Mouse (Mus musculus) brain, embryonic 14.5 days (tissue): ENCODE data around the gene Gimap4. TPM values are rescaled to one million over a fixed set of nuclear protein-coding genes. Genes with fewer than 3 reads are reported as not detected.
A peak's percentile ranks its signal among the peaks of the same experiment; 100 is the strongest.

ENCODE experiments used
- DNase-seq: peaks from one replicate; pipeline ENCODE4 v3.0.0-alpha.2; 2011; ENCODE audit warnings: low read depth
- CTCF ChIP-seq: fragments of 200-500 bp; IDR thresholded peaks from 2 replicates; pipeline ENCODE4 v1.5.1; 2012; ENCODE audit warnings: inconsistent platforms, mild to moderate bottlenecking, moderate library complexity, borderline replicate concordance; ENCODE audit not compliant: insufficient read depth, insufficient read length; ENCODE audit errors: extremely low read depth
- POLR2A ChIP-seq: fragments of 200-500 bp; IDR thresholded peaks from 2 replicates; pipeline ENCODE4 v1.6.1; 2012; ENCODE audit warnings: mild to moderate bottlenecking, inconsistent platforms, borderline replicate concordance; ENCODE audit not compliant: poor library complexity, insufficient read depth, insufficient read length, severe bottlenecking; ENCODE audit errors: extremely low read depth
- polyA plus RNA-seq: library from polyadenylated mRNA; depleted of rRNA; stranded (reverse); fragments of >200 nt; gene quantifications from 2 replicates; pipeline ENCODE4 v1.2.3, GENCODE M21; 2012

Gimap4 gene
- polyA plus RNA-seq, 1 experiment, result 1.6 TPM

DNA sequence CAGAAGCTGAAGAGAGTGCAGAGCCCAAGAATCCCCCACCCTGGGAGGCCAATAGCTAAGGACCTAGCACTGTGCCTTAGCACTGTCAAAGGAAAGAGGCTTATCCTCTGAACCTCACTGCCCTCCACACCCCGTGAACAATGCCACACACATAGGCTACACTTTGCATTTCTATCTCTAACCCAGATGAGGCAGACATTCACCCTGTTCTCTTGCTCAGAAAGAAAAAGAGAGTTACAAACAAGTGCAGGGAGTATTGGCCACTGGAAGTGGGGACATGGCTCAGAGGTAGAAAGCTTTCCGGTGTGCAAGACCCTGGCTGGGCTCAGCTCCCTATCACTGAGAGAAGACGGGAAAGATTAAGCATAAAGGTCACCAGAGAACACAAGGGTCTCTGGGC lies 21.8 kb downstream of the Gimap4 start:
- TF ChIP-seq CTCF, result no peak
- no peak for TF ChIP-seq POLR2A
- DNase-seq, result no peak

DNA sequence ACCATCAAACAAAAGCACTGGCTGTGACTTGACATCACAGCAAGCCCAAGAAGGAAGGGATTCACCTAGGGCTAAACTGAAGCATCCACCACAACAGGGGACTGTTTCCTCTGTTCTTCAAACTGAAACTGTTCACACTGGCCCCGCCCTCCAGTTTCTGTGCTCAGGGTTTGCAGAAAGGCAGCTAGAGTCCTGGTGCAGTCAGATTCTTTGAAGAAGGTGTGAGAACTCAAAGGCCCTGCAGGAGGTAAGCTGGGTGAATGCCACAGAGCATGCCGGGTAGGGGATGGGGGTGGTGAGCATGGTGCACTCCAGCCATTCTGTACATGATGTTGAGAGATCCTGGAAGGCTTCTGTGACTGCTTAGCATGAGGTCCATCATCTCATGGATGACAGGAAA lies 34.1 kb downstream of the Gimap4 start, which contains the start of the genes Gm28053 and Gimap7:
TSS of gene Gm28053 (plus strand) at position 153 of the 400 bp plus-strand sequence.
TSS of gene Gimap7 (plus strand) at position 167 of the 400 bp plus-strand sequence.
- no peak for DNase-seq
- TF ChIP-seq CTCF (no peak), POLR2A (no peak)

DNA sequence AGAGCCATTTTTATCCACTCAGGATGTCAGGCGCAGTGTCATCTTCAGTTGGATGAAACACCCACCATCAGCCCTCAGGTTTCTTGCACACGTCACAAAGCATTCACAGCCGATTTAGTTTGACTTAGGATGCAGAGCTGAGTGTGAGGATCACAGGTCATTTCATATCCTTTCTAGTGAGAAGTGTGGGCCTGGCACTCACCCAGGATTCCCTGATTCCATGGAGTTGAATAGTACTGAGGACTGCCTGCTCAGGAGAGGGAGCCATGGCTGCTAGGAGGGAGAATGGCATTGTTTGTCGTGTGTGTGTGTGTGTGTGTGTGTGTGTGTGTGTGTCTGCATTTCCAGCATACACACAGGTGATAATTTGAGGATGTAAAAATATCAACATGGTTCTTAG lies 36.0 kb downstream of the Gimap4 start:
- no peak for TF ChIP-seq CTCF
- TF ChIP-seq POLR2A, result no peak
- no peak for DNase-seq

DNA sequence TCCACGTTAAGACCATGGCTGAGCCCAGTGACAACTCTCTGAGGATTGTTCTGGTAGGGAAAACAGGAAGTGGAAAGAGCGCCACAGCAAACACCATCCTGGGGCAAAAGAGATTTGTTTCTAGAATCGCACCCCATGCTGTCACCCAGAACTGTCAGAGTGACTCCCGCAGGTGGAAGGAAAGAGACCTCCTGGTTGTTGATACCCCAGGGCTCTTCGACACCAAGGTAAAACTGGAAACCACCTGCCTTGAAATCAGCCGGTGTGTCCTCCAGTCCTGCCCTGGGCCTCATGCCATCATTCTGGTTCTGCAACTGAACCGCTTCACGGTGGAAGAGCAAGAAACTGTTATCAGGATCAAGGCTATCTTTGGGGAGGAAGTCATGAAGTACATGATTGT lies 39.1 kb downstream of the Gimap4 start:
- TF ChIP-seq CTCF (no peak), POLR2A (no peak)
- DNase-seq, result no peak

DNA sequence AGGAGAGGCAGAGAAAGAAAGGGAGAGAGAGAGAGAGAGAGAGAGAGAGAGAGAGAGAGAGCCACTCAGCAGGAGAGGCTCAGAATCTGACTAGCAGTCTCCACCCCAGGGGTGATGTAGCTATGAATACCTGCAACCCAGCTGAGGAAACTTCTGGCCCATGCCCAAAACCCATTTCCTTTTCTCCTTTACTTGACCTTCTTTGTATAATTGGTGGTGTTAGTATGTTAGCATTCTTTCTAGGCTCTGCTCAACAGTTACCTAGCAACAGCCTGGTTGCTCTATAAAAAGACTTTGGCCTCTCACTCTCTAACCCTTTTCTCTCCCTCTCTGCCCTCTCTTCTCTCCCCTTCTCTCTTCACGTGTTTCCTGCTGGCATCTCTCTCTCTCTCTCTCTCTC lies 41.1 kb downstream of the Gimap4 start:
- peak; percentile 70 for DNase-seq
- TF ChIP-seq POLR2A (no peak), CTCF (no peak)

DNA sequence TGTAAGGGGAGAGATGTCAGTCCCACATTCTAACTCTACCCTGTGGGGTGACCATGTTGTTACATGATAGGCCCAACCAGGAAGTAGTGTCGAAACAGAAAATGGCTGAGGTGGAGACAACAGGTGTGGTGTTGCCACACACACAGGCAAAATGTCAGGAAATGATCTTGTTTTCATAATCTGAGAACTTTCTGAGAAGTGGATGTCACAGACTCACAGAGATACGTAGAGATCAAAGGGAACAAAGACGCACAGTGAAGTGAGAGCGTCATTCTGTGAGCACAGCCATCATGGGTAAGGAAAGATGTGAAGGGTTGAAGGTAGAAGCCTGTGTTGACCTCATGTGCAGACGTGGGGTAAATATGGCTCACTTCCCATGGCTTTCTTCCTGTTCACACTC lies 43.4 kb downstream of the Gimap4 start:
- no peak for DNase-seq
- TF ChIP-seq CTCF (no peak), POLR2A (no peak)

DNA sequence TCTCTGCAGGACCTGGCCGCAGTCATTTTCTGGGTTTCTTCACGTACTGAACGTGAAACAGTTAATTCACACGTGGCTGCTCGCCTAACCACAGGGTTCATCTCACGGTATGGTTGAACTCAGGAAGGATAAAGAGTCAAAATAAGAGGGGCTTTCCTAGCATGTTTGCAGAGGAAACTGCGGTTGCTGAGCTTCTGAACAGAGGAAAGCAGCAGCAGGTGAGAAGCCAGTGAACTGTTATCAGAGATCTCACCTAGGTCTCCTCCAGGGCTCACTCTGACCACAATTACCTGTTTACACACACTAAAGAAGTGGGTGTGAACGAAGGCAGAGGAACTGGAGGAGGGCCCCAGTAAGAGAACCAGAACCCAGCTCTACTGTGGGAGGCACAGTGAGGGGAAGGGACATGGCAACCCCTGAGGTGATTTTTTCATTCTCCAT lies 48.5 kb downstream of the Gimap4 start:
- DNase-seq, result no peak
- TF ChIP-seq CTCF (no peak), POLR2A (no peak)

DNA sequence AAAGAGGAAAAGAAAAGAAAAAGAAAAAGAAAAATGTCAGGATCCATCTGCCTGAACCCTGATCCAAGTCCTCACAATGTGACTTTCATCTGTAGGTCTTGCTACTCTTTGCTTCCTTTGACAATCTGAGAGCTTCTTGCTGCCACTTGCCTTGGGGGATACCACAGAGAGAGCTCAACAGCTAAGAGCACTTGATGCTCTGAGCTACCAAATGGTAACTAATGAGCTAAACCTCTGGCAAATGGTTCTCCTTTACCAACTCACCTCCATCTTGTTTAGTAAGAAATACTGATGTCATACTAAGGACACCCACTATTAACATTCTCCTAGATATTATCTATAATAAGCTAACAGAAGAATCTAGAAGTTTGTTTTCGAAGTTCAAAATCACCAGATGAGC lies 49.3 kb downstream of the Gimap4 start:
- TF ChIP-seq POLR2A, result no peak
- no peak for TF ChIP-seq CTCF
- no peak for DNase-seq

DNA sequence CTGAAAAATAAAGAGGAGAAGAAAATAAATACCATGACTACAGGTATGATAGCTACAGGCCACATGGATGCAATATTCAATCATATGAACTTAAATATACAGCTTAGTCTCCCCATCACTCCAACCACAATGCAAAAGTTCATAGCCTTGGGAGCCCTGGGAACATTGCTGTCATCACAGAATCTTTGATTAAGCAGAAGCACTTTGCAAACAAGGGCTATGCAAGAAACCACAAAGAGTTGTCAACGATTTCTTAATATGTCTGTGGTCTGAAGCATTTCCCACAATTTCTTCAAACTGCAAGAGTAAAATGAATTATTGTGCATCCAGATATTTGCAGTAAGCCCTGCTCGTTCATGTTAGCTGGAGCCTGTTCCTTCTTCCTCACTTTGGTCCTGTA lies 52.7 kb downstream of the Gimap4 start:
- no peak for TF ChIP-seq POLR2A
- no peak for TF ChIP-seq CTCF
- no peak for DNase-seq

DNA sequence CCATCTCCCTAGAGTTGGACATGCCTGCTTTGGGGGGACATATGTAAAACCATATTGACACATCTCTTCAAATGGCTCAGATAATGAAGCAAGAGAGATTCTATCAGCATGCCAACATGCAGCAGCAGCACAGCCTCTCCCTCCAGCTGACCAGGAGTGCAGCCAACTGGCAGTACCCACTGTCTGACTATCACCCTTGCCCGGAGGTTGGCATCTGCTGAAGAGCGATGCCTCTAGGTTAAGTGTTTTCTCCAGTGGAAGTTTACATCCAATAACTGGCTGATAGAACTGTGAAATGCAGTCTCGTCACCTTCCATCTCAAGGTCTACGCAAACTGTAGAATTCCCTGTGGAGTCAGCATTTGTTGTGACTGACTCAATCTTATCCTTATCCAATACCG lies 53.3 kb downstream of the Gimap4 start:
- TF ChIP-seq POLR2A, result no peak
- no peak for TF ChIP-seq CTCF
- no peak for DNase-seq

DNA sequence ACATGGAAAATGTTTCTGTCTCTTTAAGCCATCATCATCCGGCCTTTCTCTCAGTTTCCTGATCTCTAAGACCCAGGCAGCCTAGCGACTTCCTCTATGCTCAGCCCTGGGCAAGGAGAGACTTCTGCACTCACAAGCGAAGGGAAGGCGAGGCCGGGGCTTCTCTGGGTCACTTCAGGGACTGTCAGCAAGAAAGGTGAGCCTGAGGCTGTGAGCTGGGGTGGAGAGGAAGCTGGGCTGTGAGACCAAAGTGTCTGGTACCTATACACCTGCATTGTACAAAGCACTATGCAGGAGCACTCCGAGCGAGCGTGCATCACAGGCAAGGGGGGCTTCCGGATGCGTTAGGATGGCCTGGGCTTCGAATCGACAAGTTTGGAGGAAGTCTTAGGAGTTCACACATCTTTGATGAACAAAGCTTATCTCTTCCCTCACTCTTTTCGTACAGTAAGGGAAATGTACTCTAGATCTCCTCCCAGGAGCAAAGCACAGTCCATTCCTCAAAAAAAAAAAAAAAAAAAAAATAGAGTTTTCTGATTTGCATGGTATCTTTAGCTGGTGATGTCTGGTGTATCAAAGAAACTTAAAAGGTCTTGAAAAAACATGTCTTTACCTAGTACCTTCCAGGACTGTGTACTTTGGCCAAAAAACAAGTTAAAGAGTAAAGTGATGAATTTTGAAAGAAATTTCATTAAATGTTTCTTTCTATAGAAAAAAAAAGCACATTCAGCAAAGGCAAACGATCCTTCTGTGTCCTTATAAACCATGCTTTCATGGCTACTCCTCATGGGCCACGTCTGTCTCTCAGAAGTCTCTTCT lies 54.8 kb downstream of the Gimap4 start, which contains the start of gene Gimap1:
TSS of gene Gimap1 (plus strand) at position 94 of the 819 bp plus-strand sequence.
- TF ChIP-seq POLR2A, result no peak
- TF ChIP-seq CTCF, result no peak
- no peak for DNase-seq

DNA sequence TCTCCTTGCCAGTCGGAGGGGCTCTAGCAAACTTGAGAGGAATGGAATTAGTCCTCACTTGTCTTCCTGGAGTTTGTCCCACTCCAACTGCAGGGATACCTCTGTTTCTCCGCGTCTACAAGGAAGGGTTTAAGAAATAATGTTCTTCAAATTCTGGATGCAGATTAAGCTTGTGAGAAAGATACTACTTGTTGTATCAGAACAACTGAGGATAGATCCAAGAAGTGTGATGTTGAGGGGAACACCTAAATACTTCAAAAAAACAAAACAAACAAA lies 55.4 kb downstream of the Gimap4 start:
- TF ChIP-seq POLR2A (no peak), CTCF (no peak)
- no peak for DNase-seq
